Mouse (Mus musculus): ENCODE results near the gene Acot7.
A peak's percentile ranks its signal among the peaks of the same experiment; 100 is the strongest.

The Acot7 gene

GRCm38 (mm10) chr4:152177537-152178343 is at the start of gene Acot7:
Gene Acot7, plus strand, starts transcription at chr4:152178134.
- peak; percentile 97 for DNase-seq

GRCm38 (mm10) chr4:152128784-152129183 is 49.1 kb upstream of the Acot7 start:
- DNase-seq: no peak

DNA sequence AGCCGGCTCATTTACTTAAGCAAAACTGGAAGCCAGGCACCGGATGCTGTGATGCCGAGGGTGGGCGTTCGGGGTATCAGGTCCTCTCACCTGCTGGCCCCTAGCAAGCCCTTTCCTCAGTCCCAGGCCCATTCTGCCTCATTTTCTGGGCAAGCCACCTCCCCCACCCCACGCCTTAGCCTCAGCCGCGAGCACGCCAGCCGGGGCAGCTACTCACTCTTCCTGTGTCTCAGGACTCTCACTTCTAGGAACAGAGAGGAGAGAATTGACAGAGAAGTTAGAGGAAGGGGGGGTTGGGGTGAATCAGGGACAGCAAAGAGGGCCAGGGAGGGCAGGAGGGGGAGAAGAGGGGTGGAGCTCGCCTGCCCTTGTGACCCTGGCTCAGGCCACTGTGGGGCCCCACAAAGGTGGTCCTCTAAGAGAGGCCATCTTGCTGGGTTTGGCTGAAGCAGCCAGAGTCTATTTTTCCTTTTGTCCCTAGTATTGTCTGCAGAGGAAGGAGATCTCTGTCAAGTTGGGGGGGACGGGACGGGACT is 48.5 kb upstream of the Acot7 start:
- no peak for DNase-seq

- peak; percentile 75 for DNase-seq
Observed at GRCm38 (mm10) chr4:152130771-152131653, 46.9 kb upstream of the Acot7 start.

DNA sequence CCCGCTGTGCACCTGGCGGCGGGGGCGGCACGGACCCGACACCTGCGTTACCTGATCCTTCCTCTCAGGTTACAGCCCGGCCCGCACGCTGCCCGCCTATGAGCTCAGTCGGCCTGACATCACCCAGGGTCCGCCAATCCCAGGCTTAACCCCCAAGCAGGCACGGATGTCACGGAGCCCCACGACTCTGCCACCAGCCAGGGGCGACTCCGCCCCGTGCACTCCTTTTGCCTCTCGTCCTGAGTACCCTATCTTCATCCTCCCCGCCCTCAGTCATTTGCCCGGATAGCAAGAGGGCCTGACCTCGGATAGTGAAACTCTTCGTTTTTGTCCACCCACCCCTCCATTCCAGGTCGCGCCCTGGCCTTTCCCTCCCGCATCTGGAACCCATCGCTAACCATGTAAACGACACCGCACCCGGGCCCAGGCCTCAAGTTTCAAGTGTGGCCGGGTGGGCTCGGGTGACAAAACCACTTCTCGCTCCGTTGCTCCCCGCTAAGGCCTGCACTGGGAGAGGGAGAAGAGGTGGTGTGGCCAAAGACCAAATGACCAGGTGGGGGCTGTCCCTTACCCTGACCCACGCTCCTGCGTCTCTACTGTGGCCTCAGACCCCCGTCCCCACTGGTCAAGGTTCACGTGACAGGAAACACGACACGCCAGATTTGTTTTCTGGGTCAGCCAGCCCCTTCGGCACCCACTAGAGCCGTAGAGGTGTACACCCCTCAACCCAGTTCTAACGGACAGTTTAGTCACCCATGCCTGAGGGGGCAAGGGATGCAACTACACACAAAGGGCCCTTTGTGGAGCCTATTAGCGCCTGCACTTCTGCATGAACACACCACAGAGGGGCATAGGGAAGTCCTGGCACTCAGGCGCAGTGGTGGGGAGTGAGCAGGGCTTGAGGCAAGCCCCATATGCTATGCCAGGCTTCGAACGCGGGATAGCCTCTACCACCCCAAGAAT is 45.8 kb upstream of the Acot7 start:
- DNase-seq: peak; percentile 55

GRCm38 (mm10) chr4:152132772-152133169 is 45.2 kb upstream of the Acot7 start:
- DNase-seq: no peak

DNA sequence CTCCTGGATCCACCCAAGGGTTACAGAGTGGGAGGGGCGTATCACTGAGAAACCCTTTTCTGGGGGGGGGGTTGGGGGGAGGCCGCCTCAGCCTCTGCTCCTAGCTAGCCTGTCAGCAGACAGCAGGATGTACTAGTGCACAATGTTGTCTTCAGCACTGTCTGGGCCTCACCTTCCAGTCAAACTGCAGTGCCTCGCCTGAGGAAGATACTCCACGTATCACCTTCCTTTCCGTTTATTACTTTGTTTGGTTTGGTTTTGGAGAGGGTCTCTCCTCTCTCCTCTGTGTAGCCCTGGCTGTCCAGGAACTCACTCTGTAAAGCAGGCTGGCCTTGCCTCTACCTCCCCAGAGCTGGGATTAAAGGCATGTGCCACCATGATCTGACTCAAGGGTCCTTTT is 44.7 kb upstream of the Acot7 start:
- DNase-seq: no peak

- peak; percentile 58 for DNase-seq
Observed at GRCm38 (mm10) chr4:152134507-152134906, 43.4 kb upstream of the Acot7 start.

DNA sequence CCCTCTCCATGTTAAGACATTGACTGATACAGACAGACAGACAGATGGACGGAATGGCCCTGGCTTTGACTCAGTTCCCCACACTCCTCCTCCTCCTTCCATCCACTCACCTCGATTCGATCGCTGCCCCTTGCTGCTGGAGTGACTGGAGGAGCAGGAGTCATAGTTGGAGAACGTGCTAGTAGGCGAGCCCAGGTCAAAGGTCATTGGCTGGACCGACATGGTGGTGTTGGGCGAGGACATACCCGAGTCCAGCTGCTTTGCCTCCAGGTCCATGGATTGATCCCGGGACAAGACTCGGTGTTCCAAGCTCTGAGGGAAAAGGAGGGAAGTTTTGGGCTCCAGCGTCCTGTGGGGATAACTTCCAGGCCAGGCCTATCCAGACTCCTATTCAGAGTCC is 42.6 kb upstream of the Acot7 start:
- DNase-seq: no peak

- DNase-seq: no peak
Observed at GRCm38 (mm10) chr4:152136112-152136875, 41.6 kb upstream of the Acot7 start.

- no peak for DNase-seq
Observed at GRCm38 (mm10) chr4:152136876-152137250, 41.1 kb upstream of the Acot7 start.

GRCm38 (mm10) chr4:152138497-152139260 is 39.3 kb upstream of the Acot7 start:
- DNase-seq: peak; percentile 89

GRCm38 (mm10) chr4:152140441-152140840 is 37.5 kb upstream of the Acot7 start:
- DNase-seq: peak; percentile 57

- DNase-seq: no peak
Observed at GRCm38 (mm10) chr4:152141521-152142135, 36.3 kb upstream of the Acot7 start.

- no peak for DNase-seq
Observed at GRCm38 (mm10) chr4:152143632-152144031, 34.3 kb upstream of the Acot7 start.

- no peak for DNase-seq
Observed at GRCm38 (mm10) chr4:152145473-152145872, 32.5 kb upstream of the Acot7 start.

GRCm38 (mm10) chr4:152146033-152146827 is 31.7 kb upstream of the Acot7 start:
- DNase-seq: no peak

GRCm38 (mm10) chr4:152150546-152150945 is 27.4 kb upstream of the Acot7 start:
- no peak for DNase-seq

GRCm38 (mm10) chr4:152151451-152151965 is 26.4 kb upstream of the Acot7 start:
- DNase-seq: no peak

All from embryo, embryonic 11 days (tissue).